Mouse (Mus musculus): ENCODE results near the gene Bbx. TPM values are rescaled to one million over a fixed set of nuclear protein-coding genes. Genes with fewer than 3 reads are reported as not detected.

The Bbx gene
- total and polyA plus RNA-seq, 2 experiments from 2014 or later = 15.5 to 17.9 TPM

- no peaks in the 10 kb centered on the region for H3K36me3 ChIP-seq (ENCODE audit: insufficient read depth, low read length)
- H3K4me2 ChIP-seq (ENCODE audit: low read depth, low read length) = peak overlapping the region; percentile 94
- no peaks in the 10 kb centered on the region for H3K27me3 ChIP-seq (ENCODE audit: insufficient read depth, low read length)
- no peaks in the 10 kb centered on the region for H3K9me3 ChIP-seq (ENCODE audit: low read length)
- DNase-seq (ENCODE audit: low spot score) (peak; percentile 45), ATAC-seq (no peak)
- peak overlapping the region; percentile 74 for H3K9ac ChIP-seq (replicated peaks; ENCODE audit: low read length)
- WGBS = under 1% methylated on average over 12 of the region's 12 CpGs
- peak overlapping the region; percentile 72 for H3K4me3 ChIP-seq (ENCODE audit: low read length)
- TF ChIP-seq CTCF (IDR thresholded peaks at IDR 0.05; ENCODE audit: low read depth) = no peak
- peak overlapping the region; percentile 68; the same call in 1 of the 2 replicates for H3K27ac ChIP-seq
- no peaks in the 10 kb centered on the region for H3K4me1 ChIP-seq (ENCODE audit: insufficient read depth, low read length)
Measured at GRCm38 (mm10) chr16:50430515-50430877, 1.7 kb downstream of the Bbx start.

- Histone ChIP-seq H3K4me1 (ENCODE audit: insufficient read depth, low read length) (no peaks in the 10 kb centered on the region), H3K36me3 (ENCODE audit: insufficient read depth, low read length) (no peaks in the 10 kb centered on the region), H3K27ac (peak overlapping the region; percentile 68), H3K4me2 (ENCODE audit: low read depth, low read length) (peak overlapping the region; percentile 94), H3K9ac (replicated peaks; ENCODE audit: low read length) (peak overlapping the region; percentile 74), H3K27me3 (ENCODE audit: insufficient read depth, low read length) (no peaks in the 10 kb centered on the region), H3K4me3 (ENCODE audit: low read length) (peak overlapping the region; percentile 72), H3K9me3 (ENCODE audit: low read length) (no peaks in the 10 kb centered on the region)
- DNase-seq (ENCODE audit: low spot score) = peak; percentile 55
- 0% methylated on average over 47 of the region's 69 CpGs for WGBS
- peak; percentile 28; the same call in 1 of the 2 replicates for ATAC-seq
- peak; percentile 15 for TF ChIP-seq CTCF (IDR thresholded peaks at IDR 0.05; ENCODE audit: low read depth)
Measured at GRCm38 (mm10) chr16:50429692-50430514, 2.3 kb downstream of the Bbx start.

- Histone ChIP-seq H3K4me2 (ENCODE audit: low read depth, low read length) (peak overlapping the region; percentile 94), H3K4me1 (ENCODE audit: insufficient read depth, low read length) (no peaks in the 10 kb centered on the region), H3K9ac (replicated peaks; ENCODE audit: low read length) (peak overlapping the region; percentile 74), H3K9me3 (ENCODE audit: low read length) (no peaks in the 10 kb centered on the region), H3K27me3 (ENCODE audit: insufficient read depth, low read length) (no peaks in the 10 kb centered on the region), H3K27ac (peak overlapping the region; percentile 68), H3K4me3 (ENCODE audit: low read length) (peak overlapping the region; percentile 72), H3K36me3 (ENCODE audit: insufficient read depth, low read length) (no peaks in the 10 kb centered on the region)
- TF ChIP-seq CTCF (IDR thresholded peaks at IDR 0.05; ENCODE audit: low read depth) = peak; percentile 40
- ATAC-seq (peak; percentile 6; the same call in 1 of the 2 replicates), DNase-seq (ENCODE audit: low spot score) (peak; percentile 22)
- 4% methylated on average over 23 of the region's 23 CpGs for WGBS
Measured at GRCm38 (mm10) chr16:50428871-50429691, 3.1 kb downstream of the Bbx start.

DNA sequence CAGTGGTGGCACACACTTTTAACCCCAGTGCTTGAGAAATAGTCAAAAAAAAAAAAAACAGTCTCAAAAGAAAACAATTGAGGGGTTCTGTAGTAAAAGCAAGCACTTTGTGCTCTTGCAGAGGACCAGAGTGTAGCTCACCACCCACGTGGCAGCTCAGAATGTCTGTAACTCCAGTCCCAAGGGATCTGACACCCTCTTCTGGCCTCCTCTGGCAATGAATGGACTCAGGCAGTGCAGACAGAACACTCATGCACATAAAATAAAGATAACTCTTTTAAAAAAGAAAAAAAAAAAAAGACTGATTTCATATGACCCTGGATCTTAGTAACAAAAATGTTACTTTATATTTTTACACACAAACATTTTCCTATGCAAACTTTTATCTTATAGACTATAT is 12.1 kb downstream of the Bbx start:
- Histone ChIP-seq H3K9ac (replicated peaks; ENCODE audit: low read length) (no peak overlapping the region), H3K4me2 (ENCODE audit: low read depth, low read length) (no peak overlapping the region), H3K27me3 (ENCODE audit: insufficient read depth, low read length) (no peaks in the 10 kb centered on the region), H3K4me3 (ENCODE audit: low read length) (no peak overlapping the region), H3K4me1 (ENCODE audit: insufficient read depth, low read length) (no peaks in the 10 kb centered on the region), H3K36me3 (ENCODE audit: insufficient read depth, low read length) (no peaks in the 10 kb centered on the region), H3K9me3 (ENCODE audit: low read length) (no peaks in the 10 kb centered on the region), H3K27ac (no peak overlapping the region)
- no peak for TF ChIP-seq CTCF (IDR thresholded peaks at IDR 0.05; ENCODE audit: low read depth)
- DNase-seq (ENCODE audit: low spot score) = peak; percentile 20
- no peak for ATAC-seq
- WGBS = 16% methylated on average over 1 of the region's 1 CpGs

DNA sequence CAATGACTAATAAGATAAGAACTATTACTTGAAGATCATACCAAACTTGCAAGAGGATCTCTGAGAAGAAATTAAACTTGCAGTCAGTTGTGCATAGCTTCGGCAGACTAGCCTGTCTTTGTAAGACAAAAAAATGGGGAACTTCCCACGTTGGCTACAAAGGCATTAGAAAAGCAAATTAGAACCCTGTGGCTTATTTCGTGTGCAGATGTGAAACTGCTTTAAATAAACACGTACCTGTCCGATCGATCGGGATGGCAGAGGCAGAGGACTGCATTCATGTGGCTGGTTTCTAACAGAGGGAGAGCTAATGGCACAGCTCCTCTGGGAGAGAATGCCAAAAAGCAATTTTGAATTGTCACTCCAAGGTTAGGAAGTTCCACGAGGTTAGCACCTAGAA is 16.8 kb downstream of the Bbx start:
- ATAC-seq = no peak
- Histone ChIP-seq H3K9me3 (ENCODE audit: low read length) (no peaks in the 10 kb centered on the region), H3K27me3 (ENCODE audit: insufficient read depth, low read length) (no peaks in the 10 kb centered on the region), H3K4me1 (ENCODE audit: insufficient read depth, low read length) (no peaks in the 10 kb centered on the region), H3K27ac (no peak overlapping the region), H3K9ac (replicated peaks; ENCODE audit: low read length) (no peak overlapping the region), H3K36me3 (ENCODE audit: insufficient read depth, low read length) (no peaks in the 10 kb centered on the region), H3K4me2 (ENCODE audit: low read depth, low read length) (no peak overlapping the region), H3K4me3 (ENCODE audit: low read length) (no peak overlapping the region)
- no peak for DNase-seq (ENCODE audit: low spot score)
- 80% methylated on average over 8 of the region's 8 CpGs for WGBS
- TF ChIP-seq CTCF (IDR thresholded peaks at IDR 0.05; ENCODE audit: low read depth) = no peak

DNA sequence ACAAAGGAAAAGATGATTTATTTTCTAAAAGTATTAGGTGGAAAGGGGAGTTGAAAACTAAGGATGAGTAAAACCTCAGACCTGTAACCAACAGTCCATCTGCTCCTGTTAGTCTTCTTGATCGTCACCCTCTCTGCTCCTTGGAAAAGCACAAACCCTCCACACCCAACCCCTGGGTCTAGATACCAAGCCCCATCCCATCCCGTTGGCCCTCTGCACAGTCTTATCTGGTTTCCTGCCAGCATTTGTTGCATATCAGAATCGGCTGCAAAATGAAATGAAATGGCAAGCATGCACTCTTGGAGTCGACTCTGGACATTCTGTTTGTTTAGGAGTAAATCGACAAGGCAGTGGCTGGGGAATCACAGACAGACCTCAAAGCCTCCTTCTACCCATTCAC is 29.3 kb downstream of the Bbx start:
- Histone ChIP-seq H3K4me1 (ENCODE audit: insufficient read depth, low read length) (no peaks in the 10 kb centered on the region), H3K27ac (no peak overlapping the region), H3K4me3 (ENCODE audit: low read length) (no peak overlapping the region), H3K9me3 (ENCODE audit: low read length) (no peaks in the 10 kb centered on the region), H3K4me2 (ENCODE audit: low read depth, low read length) (no peak overlapping the region), H3K36me3 (ENCODE audit: insufficient read depth, low read length) (no peaks in the 10 kb centered on the region), H3K27me3 (ENCODE audit: insufficient read depth, low read length) (no peaks in the 10 kb centered on the region), H3K9ac (replicated peaks; ENCODE audit: low read length) (no peak overlapping the region)
- DNase-seq (ENCODE audit: low spot score) = no peak
- no peak for TF ChIP-seq CTCF (IDR thresholded peaks at IDR 0.05; ENCODE audit: low read depth)
- ATAC-seq = no peak
- 82% methylated on average over 5 of the region's 5 CpGs for WGBS

All from hindbrain, postnatal 0 days (tissue).